In genomic region chr11:121636646-121637045, GRCm38 (mm10) we compare ENCODE assay signal across 28 mouse cellular contexts. TPM values are rescaled to one million over a fixed set of nuclear protein-coding genes. Genes with fewer than 3 reads are reported as not detected.
"Had no signal": no experiment of that assay in that cellular context is flagged by ENCODE, and none has a peak within 500 bp of the region (broad histone marks: within the 10 kb centered on the region; RNA-seq: fewer than 3 reads in every experiment).

No protein-coding gene starts in this region.

- DNase-seq: cerebellum, adult 2 months; cerebellum, adult 8-10 months; cerebellum, adult 9-10 months; cerebellum, adult 9-11 months; cerebellum, postnatal 10 days; cerebellum, postnatal 14 days; cerebellum, postnatal 25 days; cerebellum, postnatal 36 days; embryo, embryonic 11 days; forebrain, postnatal 0 days; gastrocnemius, adult 2 months; gastrocnemius, postnatal 10 days; gastrocnemius, postnatal 14 days; gastrocnemius, postnatal 25 days; gastrocnemius, postnatal 36 days; heart, adult 18-20 months; heart, adult 2 months had no signal

- H3K4me2 ChIP-seq: embryonic facial prominence, embryonic 12.5 days; embryonic facial prominence, embryonic 13.5 days; embryonic facial prominence, embryonic 15.5 days; forebrain, embryonic 12.5 days; forebrain, embryonic 13.5 days; forebrain, embryonic 15.5 days had no signal

- ATAC-seq: forebrain, embryonic 13.5 days; forebrain, embryonic 14.5 days; forebrain, embryonic 15.5 days; forebrain, embryonic 16.5 days; forebrain, postnatal 0 days had no signal

- H3K27ac ChIP-seq: embryonic facial prominence, embryonic 10.5 days; embryonic facial prominence, embryonic 12.5 days; embryonic facial prominence, embryonic 13.5 days; embryonic facial prominence, embryonic 15.5 days; forebrain, embryonic 10.5 days; forebrain, embryonic 12.5 days; forebrain, embryonic 13.5 days; forebrain, embryonic 15.5 days; gastrocnemius, adult 2 months; heart, adult 2 months had no signal

- H3K9ac ChIP-seq: embryonic facial prominence, embryonic 12.5 days; embryonic facial prominence, embryonic 13.5 days; embryonic facial prominence, embryonic 15.5 days; forebrain, embryonic 12.5 days; forebrain, embryonic 13.5 days; forebrain, embryonic 15.5 days; forebrain, postnatal 0 days had no signal

- H3K9me3 ChIP-seq: embryonic facial prominence, embryonic 10.5 days; embryonic facial prominence, embryonic 12.5 days; embryonic facial prominence, embryonic 13.5 days; embryonic facial prominence, embryonic 15.5 days; forebrain, embryonic 10.5 days; forebrain, embryonic 12.5 days; forebrain, embryonic 13.5 days; forebrain, embryonic 15.5 days had no signal

- H3K4me1 ChIP-seq: embryonic facial prominence, embryonic 10.5 days; embryonic facial prominence, embryonic 12.5 days; embryonic facial prominence, embryonic 13.5 days; embryonic facial prominence, embryonic 15.5 days; forebrain, embryonic 12.5 days; forebrain, embryonic 13.5 days had no signal

- H3K4me3 ChIP-seq: embryonic facial prominence, embryonic 10.5 days; embryonic facial prominence, embryonic 12.5 days; embryonic facial prominence, embryonic 13.5 days; embryonic facial prominence, embryonic 15.5 days; erythroblast, embryonic 14.5 days; forebrain, embryonic 10.5 days; forebrain, embryonic 12.5 days; forebrain, embryonic 13.5 days; forebrain, embryonic 15.5 days; gastrocnemius, adult 2 months; heart, adult 2 months had no signal

- H3K27me3 ChIP-seq: embryonic facial prominence, embryonic 12.5 days; embryonic facial prominence, embryonic 13.5 days; embryonic facial prominence, embryonic 15.5 days; forebrain, embryonic 12.5 days; forebrain, embryonic 13.5 days; forebrain, embryonic 15.5 days had no signal

RNA-seq across cellular contexts. Expression of gene B3gntl1, which starts 36.3 kb away (rescaled TPM):
- polyA plus RNA-seq: erythroblast, embryonic 14.5 days had no signal
